Mouse (Mus musculus): ENCODE data around the gene Mfap2. TPM values are rescaled to one million over a fixed set of nuclear protein-coding genes. Genes with fewer than 3 reads are reported as not detected.

Mfap2 gene
- polyA plus RNA-seq, 1 experiment = 36.9 TPM

Other genes with a start within 250 kb of the Mfap2 start
- 2.6 and 2.7 TPM in 2 replicates for gene Padi4, start 236.2 kb upstream of the Mfap2 start, polyA plus RNA-seq (2012; rRNA removed)
- 0.03 and 1.0 TPM in 2 replicates for gene Padi3, start 199.8 kb upstream of the Mfap2 start, polyA plus RNA-seq (2012; rRNA removed)
- 0.12 and 1.4 TPM in 2 replicates for gene Padi1, start 164.6 kb upstream of the Mfap2 start, polyA plus RNA-seq (2012; rRNA removed)
- 25.1 and 45.2 TPM in 2 replicates for gene Padi2, start 104.1 kb upstream of the Mfap2 start, polyA plus RNA-seq (2012; rRNA removed)
- gene Sdhb, start 49.2 kb upstream of the Mfap2 start, polyA plus RNA-seq (2012; rRNA removed) = 143 and 165 TPM in 2 replicates
- 70.8 and 80.3 TPM in 2 replicates for gene Atp13a2, start 23.5 kb upstream of the Mfap2 start, polyA plus RNA-seq (2012; rRNA removed)
- gene Crocc, start 50.1 kb downstream of the Mfap2 start, polyA plus RNA-seq (2012; rRNA removed) = 17.6 and 18.9 TPM in 2 replicates
- 54.7 and 68.5 TPM in 2 replicates for gene Necap2, start 67.9 kb downstream of the Mfap2 start, polyA plus RNA-seq (2012; rRNA removed)
- gene Spata21, start 77.9 kb downstream of the Mfap2 start, polyA plus RNA-seq (2012; rRNA removed) = 1.5 and 2.7 TPM in 2 replicates
- gene Szrd1, start 129.4 kb downstream of the Mfap2 start, polyA plus RNA-seq (2012; rRNA removed) = 26.2 and 28.3 TPM in 2 replicates
- 12.5 and 14.5 TPM in 2 replicates for gene Fbxo42, start 137.5 kb downstream of the Mfap2 start, polyA plus RNA-seq (2012; rRNA removed)
- 1.2 and 1.7 TPM in 2 replicates for gene Rsg1, start 203.5 kb downstream of the Mfap2 start, polyA plus RNA-seq (2012; rRNA removed)
- 4.5 and 4.6 TPM in 2 replicates for gene Arhgef19, start 229.1 kb downstream of the Mfap2 start, polyA plus RNA-seq (2012; rRNA removed)